8 mouse cellular contexts compared by ENCODE assay signal in genomic region chr10:18407062-18407830, GRCm38 (mm10).
DNase-seq lines count a peak whose midpoint lies in the region; ATAC-seq and TF ChIP-seq lines count a peak whose summit lies in the region.

No protein-coding gene starts in this region.

- peak overlapping the region; percentile 63 for H3K4me2 ChIP-seq in intestine, embryonic 14.5 days (ENCODE audit: low read length)

- H3K9me3 ChIP-seq in erythroblast, embryonic 14.5 days (ENCODE audit: control insufficient read depth, low read length) = no peaks in the 10 kb centered on the region
- H3K9me3 ChIP-seq in intestine, embryonic 14.5 days (ENCODE audit: control insufficient read depth, low read length) = no peaks in the 10 kb centered on the region

- peak overlapping the region; percentile 44 for H3K9ac ChIP-seq in intestine, embryonic 14.5 days (ENCODE audit: low read length)

- H3K4me1 ChIP-seq in erythroblast, embryonic 14.5 days (ENCODE audit: control insufficient read depth) = peaks cover 10% of the 10 kb centered on the region
- peaks cover 28% of the 10 kb centered on the region for H3K4me1 ChIP-seq in intestine, embryonic 14.5 days (replicated peaks; ENCODE audit: control insufficient read depth, insufficient read depth, low read length)
- H3K4me1 ChIP-seq in small intestine, adult 2 months (ENCODE audit: control insufficient read depth, insufficient read depth, insufficient read length, low read length) = no peaks in the 10 kb centered on the region

- H3K36me3 ChIP-seq in erythroblast, embryonic 14.5 days (ENCODE audit: control insufficient read depth) = no peaks in the 10 kb centered on the region
- no peaks in the 10 kb centered on the region for H3K36me3 ChIP-seq in intestine, embryonic 14.5 days (ENCODE audit: control insufficient read depth, insufficient read depth, low read length)
- H3K36me3 ChIP-seq in small intestine, adult 2 months (ENCODE audit: control insufficient read depth, insufficient read depth, low read length) = no peaks in the 10 kb centered on the region

- H3K27ac ChIP-seq in intestine, embryonic 14.5 days (ENCODE audit: low read depth) = peak overlapping the region; percentile 51
- peak overlapping the region; percentile 57 for H3K27ac ChIP-seq in small intestine, adult 2 months (ENCODE audit: insufficient read depth, low read depth, low read length)

- TF ChIP-seq CTCF in small intestine, adult 2 months (IDR thresholded peaks at IDR 0.05; ENCODE audit: extremely low read depth, insufficient read length, insufficient replicate concordance, low read depth, low read length) = no peak

- intact Hi-C loops in left cerebral cortex, postnatal 36 days (cut with DNase I) = no loop called here

- TF ChIP-seq POLR2A in small intestine, adult 2 months (IDR thresholded peaks at IDR 0.05; ENCODE audit: low read depth, low read length) = no peak

- WGBS in intestine, embryonic 14.5 days = under 1% methylated on average over 21 of the region's 21 CpGs
- WGBS in small intestine, adult 2 months = 1% methylated on average over 21 of the region's 21 CpGs

- DNase-seq in embryo, embryonic 11.5 days (ENCODE audit: low read depth, low spot score) = peak; percentile 68
- peak; percentile 61 for DNase-seq in gonadal fat pad, adult 2 months (ENCODE audit: low read depth)
- peak; percentile 86 for DNase-seq in intestine, embryonic 14.5 days (ENCODE audit: low spot score)
- peak; percentile 35 to 37 for DNase-seq in left cerebral cortex, postnatal 36 days (ENCODE audit: low spot score in 2 of 2)
- DNase-seq in mesoderm, embryonic 11.5 days (ENCODE audit: low read depth, low spot score) = peak; percentile 88

- H3K4me3 ChIP-seq in erythroblast, embryonic 14.5 days (replicated peaks) = peak overlapping the region; percentile 55
- H3K4me3 ChIP-seq in intestine, embryonic 14.5 days (ENCODE audit: low read depth, low read length) = peak overlapping the region; percentile 53
- peak overlapping the region; percentile 61 for H3K4me3 ChIP-seq in small intestine, adult 2 months (ENCODE audit: low read depth, low read length)

- H3K27me3 ChIP-seq in erythroblast, embryonic 14.5 days (ENCODE audit: control insufficient read depth) = no peaks in the 10 kb centered on the region
- H3K27me3 ChIP-seq in intestine, embryonic 14.5 days (replicated peaks; ENCODE audit: control insufficient read depth, insufficient read depth, low read length) = no peaks in the 10 kb centered on the region
- H3K27me3 ChIP-seq in small intestine, adult 2 months (ENCODE audit: control insufficient read depth, insufficient read depth, low read length) = no peaks in the 10 kb centered on the region

- no peak for ATAC-seq in erythroblast, adult 5-6 weeks (replicated peaks; ENCODE audit: low FRiP score, poor library complexity, severe bottlenecking)
- ATAC-seq in intestine, embryonic 14.5 days (replicated peaks; ENCODE audit: low FRiP score, low TSS enrichment, low read depth) = peak; percentile 94

Comparison
In these comparisons a context has a peak if more than half of its experiments do, and no peak if none do; other contexts are left out.
1. DNase-seq: peak in every context shown above with its lines; median percentile 88 in mesoderm, embryonic 11.5 days; 86 in intestine, embryonic 14.5 days; 68 in embryo, embryonic 11.5 days; 61 in gonadal fat pad, adult 2 months; 36 in left cerebral cortex, postnatal 36 days.